Mouse (Mus musculus) heart, adult 2 months (tissue): ENCODE measurements around the gene Me1.
A peak's percentile ranks its signal among the peaks of the same experiment; 100 is the strongest.

Source experiments
- CTCF ChIP-seq: fragments of 200-600 bp; IDR thresholded peaks from 2 replicates; pipeline ENCODE4 v1.8.1; 2022; ENCODE audit warnings: antibody characterized with exemption, mild to moderate bottlenecking, moderate library complexity
- EP300 ChIP-seq: fragments of 200-500 bp; IDR thresholded peaks from 2 replicates; pipeline ENCODE4 v1.6.1; 2011; ENCODE audit warnings: low read depth, low read length, control low read depth; ENCODE audit not compliant: insufficient read depth
- POLR2A ChIP-seq: fragments of 200-500 bp; IDR thresholded peaks from 2 replicates; pipeline ENCODE4 v1.6.1; 2011; ENCODE audit warnings: mild to moderate bottlenecking, low read depth, low read length, control low read depth; ENCODE audit not compliant: insufficient read depth

DNA sequence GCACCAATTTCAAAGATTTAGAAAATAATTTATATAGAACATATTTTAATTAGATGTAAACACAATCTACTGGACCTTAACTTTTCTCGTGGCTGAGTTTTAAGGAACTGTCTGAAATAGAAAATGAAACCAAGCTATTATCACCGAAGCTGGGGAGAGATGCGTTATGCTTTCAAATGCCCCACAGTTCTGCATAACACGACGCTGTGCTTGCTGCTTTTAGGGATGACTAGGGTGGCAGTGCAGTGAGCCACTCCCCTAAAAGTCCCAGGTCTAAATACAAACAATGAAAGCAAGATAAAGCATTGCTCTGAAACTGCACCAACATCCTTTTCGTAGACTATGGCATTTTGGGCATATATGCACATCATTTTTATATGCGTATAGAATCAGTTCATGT, 64.6 kb downstream of the Me1 start:
- TF ChIP-seq CTCF, result no peak
- TF ChIP-seq EP300, result no peak
- TF ChIP-seq POLR2A, result peak; percentile 46
